Mouse (Mus musculus) forebrain, embryonic 12.5 days (tissue): ENCODE data around the gene Dhx57. TPM values are rescaled to one million over a fixed set of nuclear protein-coding genes. Genes with fewer than 3 reads are reported as not detected.
A peak's percentile ranks its signal among the peaks of the same experiment; 100 is the strongest.
"Not testable (repeated sequence)": the region's sequence is repeated elsewhere in the genome, so short reads cannot be mapped to it uniquely, and the experiment has no call there.

Experiments
- ATAC-seq: fragments of 200-750 bp; cut with Nextera tagmentation; 2 replicates; pipeline ENCODE4 v1.8.0; 2017; ENCODE audit warnings: moderate TSS enrichment; ENCODE audit not compliant: low FRiP score
- H3K27ac ChIP-seq: fragments of 300-500 bp; sonication (generic); 2 replicates; pipeline ENCODE4 v1.5.1; 2016; ENCODE audit warnings: mild to moderate bottlenecking
- H3K27me3 ChIP-seq: fragments of 300-500 bp; sonication (generic); 2 replicates; pipeline ENCODE4 v1.6.1; 2016; ENCODE audit warnings: mild to moderate bottlenecking
- H3K36me3 ChIP-seq: fragments of 300-500 bp; sonication (generic); replicated peaks from 2 replicates; pipeline ENCODE4 v1.6.1; 2016; ENCODE audit warnings: mild to moderate bottlenecking
- H3K4me1 ChIP-seq: fragments of 300-500 bp; sonication (generic); 2 replicates; pipeline ENCODE4 v1.6.1; 2016
- H3K4me2 ChIP-seq: fragments of 300-500 bp; sonication (generic); 2 replicates; pipeline ENCODE4 v1.6.1; 2016; ENCODE audit warnings: mild to moderate bottlenecking, moderate library complexity
- H3K4me3 ChIP-seq: fragments of 300-500 bp; sonication (generic); replicated peaks from 2 replicates; pipeline ENCODE4 v1.5.1; 2016; ENCODE audit warnings: mild to moderate bottlenecking
- H3K9ac ChIP-seq: fragments of 300-500 bp; sonication (generic); 2 replicates; pipeline ENCODE4 v1.6.1; 2016; ENCODE audit warnings: mild to moderate bottlenecking
- H3K9me3 ChIP-seq: fragments of 300-500 bp; sonication (generic); 2 replicates; pipeline ENCODE4 v1.6.1; 2016
- WGBS: fragments of 180-500 bp; shearing (Covaris S2); methylation state at CpG from one replicate; pipeline ENCODE4 v1.1.7; 2016; 5-methylcytosine and 5-hydroxymethylcytosine counted together
- polyA plus RNA-seq: library from polyadenylated mRNA; unstranded; fragments of >200 nt; fragmentation: Nextera tagmentation; extraction: Ambion mirVana; gene quantifications from 2 replicates; pipeline ENCODE4 v1.2.1, GENCODE M21; 2016

Gene Dhx57
- polyA plus RNA-seq, 1 experiment from 2014 or later, result 31.3 TPM

DNA sequence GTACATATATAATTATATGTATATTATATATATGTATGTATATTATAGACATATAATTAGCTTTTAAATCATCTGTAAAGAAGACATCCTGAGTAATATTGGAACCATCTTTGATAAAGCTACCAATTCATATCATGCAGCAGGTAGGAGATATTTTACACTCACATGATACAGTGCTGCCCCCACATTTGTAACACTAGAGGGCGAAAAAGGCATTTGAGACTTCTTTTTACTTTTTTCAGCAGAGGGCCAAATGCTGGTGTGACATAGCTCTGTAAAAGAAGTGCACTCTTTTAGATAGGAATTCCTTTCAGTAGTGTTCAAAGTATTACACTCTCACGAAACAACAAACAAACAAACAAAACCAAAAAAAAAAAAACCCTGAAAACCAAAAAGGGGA is 872 bp upstream of the Dhx57 start:
- no peaks in the 10 kb centered on the region for H3K36me3 ChIP-seq
- no peak overlapping the region for H3K27ac ChIP-seq
- no peak overlapping the region for H3K4me2 ChIP-seq
- H3K9ac ChIP-seq, result no peak overlapping the region
- 29% methylated on average over 2 of the region's 2 CpGs for WGBS
- H3K9me3 ChIP-seq, result no peaks in the 10 kb centered on the region
- H3K4me3 ChIP-seq, result no peak overlapping the region
- H3K27me3 ChIP-seq, result no peaks in the 10 kb centered on the region
- peaks cover 11% of the 10 kb centered on the region for H3K4me1 ChIP-seq
- 0 out of 2 replicates have a peak, but pooled peaks have one; percentile 12 for ATAC-seq

DNA sequence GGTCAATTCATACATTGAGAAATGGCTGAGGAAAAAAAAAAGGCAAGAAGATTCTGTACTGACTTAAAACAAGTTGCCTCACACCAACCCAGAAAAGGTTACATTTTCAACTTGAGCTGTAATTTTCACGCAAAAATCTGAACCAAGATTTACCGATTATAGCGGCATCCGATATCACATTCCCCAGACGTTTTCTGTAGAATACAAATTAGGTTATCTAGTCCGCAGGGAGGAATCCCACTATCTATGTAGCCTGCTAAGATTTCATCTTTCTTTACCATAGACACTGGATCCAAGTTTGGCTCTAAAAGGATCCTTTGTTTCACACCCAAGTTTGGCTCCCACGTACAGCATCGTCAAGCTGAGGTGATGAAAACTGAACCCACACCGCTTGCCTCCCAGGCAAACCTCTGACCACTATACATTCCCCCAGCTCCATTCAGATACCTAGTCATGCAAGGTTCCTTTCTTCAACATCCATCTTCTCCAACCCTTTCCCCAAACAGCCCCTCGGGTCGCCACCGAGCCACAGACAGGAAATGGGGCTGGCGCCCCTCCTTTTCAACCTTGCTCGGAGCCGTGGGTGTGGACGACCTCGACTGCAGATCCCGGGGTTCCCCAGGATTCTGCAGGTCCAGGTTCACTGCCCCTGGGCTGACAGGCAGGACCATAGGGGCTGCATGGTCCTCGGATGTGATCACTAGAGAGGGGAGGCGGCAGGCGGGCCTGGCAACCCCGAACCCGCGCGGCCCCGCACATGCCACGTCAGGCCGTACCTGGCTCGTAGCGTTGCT is 799 bp downstream of the Dhx57 start:
- Histone ChIP-seq H3K27me3 (no peaks in the 10 kb centered on the region), H3K9me3 (no peaks in the 10 kb centered on the region), H3K4me1 (peaks cover 11% of the 10 kb centered on the region), H3K9ac (peak overlapping the region; percentile 94), H3K4me2 (peak overlapping the region; percentile 63), H3K36me3 (no peaks in the 10 kb centered on the region), H3K4me3 (peak overlapping the region; percentile 94), H3K27ac (peak overlapping the region; percentile 89)
- 1% methylated on average over 30 of the region's 30 CpGs for WGBS
- peak; percentile 40; the same call in 1 of the 2 replicates for ATAC-seq

DNA sequence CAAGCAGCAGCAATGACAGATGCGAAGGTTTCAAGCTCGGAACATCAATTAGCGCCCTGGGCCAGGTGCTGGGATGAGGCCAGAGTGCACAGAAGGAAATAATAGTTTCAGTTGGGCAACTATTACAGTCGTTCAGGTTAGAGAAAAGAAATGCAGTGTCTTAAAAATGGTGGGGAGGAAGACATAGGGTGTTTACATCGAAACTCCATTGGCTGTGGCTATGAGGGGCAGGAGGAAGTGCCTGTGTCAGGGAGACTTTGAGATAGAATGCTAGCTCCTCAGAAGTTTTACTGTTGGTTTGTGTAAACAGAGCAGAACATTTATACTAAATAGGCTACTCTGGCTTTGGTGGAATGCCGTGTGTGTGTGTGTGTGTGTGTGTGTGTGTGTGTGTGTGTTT is 2.3 kb downstream of the Dhx57 start:
- Histone ChIP-seq H3K4me2 (no peak overlapping the region), H3K4me3 (no peak overlapping the region), H3K36me3 (no peaks in the 10 kb centered on the region), H3K27me3 (no peaks in the 10 kb centered on the region), H3K27ac (no peak overlapping the region), H3K9ac (no peak overlapping the region), H3K4me1 (peaks cover 11% of the 10 kb centered on the region), H3K9me3 (no peaks in the 10 kb centered on the region)
- ATAC-seq, result no peak
- 83% methylated on average over 6 of the region's 6 CpGs for WGBS

DNA sequence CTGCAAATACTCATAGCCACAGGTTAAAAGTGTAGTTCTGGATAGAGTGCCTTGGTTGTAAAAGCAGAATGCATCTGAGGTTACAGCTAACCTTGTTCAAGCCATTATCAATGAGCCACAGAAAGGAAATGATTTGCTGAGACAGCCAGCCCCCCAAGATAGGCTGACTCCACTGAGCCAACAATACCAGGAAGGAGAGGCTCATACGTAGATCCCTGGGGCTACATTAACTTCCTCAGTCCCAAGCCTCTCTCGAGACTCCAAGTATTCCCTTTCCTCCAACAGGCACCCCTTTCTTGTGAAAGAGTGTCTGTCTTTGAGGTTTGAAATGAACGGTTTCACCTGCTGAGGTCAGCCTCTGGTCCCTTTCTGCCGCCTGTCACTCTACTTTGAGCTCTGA is 5.8 kb downstream of the Dhx57 start:
- Histone ChIP-seq H3K27me3 (no peaks in the 10 kb centered on the region), H3K4me2 (no peak overlapping the region), H3K9me3 (no peaks in the 10 kb centered on the region), H3K4me3 (no peak overlapping the region), H3K4me1 (peaks cover 11% of the 10 kb centered on the region), H3K27ac (no peak overlapping the region), H3K36me3 (peaks cover 9% of the 10 kb centered on the region), H3K9ac (no peak overlapping the region)
- no peak for ATAC-seq
- WGBS, result 87% methylated on average over 4 of the region's 4 CpGs

GRCm38 (mm10) chr17:80279340-80280070 is 10.8 kb downstream of the Dhx57 start:
- H3K4me2 ChIP-seq, result no peak overlapping the region
- no peak for ATAC-seq
- H3K9ac ChIP-seq, result no peak overlapping the region
- H3K27ac ChIP-seq, result no peak overlapping the region
- 92% methylated on average over 8 of the region's 8 CpGs for WGBS
- H3K4me3 ChIP-seq, result no peak overlapping the region
- H3K27me3 ChIP-seq, result no peaks in the 10 kb centered on the region
- no peaks in the 10 kb centered on the region for H3K4me1 ChIP-seq
- peaks cover 48% of the 10 kb centered on the region for H3K36me3 ChIP-seq
- no peaks in the 10 kb centered on the region for H3K9me3 ChIP-seq

- H3K9me3 ChIP-seq, result no peaks in the 10 kb centered on the region
- H3K36me3 ChIP-seq, result peaks cover 56% of the 10 kb centered on the region
- no peaks in the 10 kb centered on the region for H3K27me3 ChIP-seq
- H3K9ac ChIP-seq, result no peak overlapping the region
- no peaks in the 10 kb centered on the region for H3K4me1 ChIP-seq
- no peak overlapping the region for H3K27ac ChIP-seq
- WGBS, result 88% methylated on average over 4 of the region's 4 CpGs
- H3K4me2 ChIP-seq, result no peak overlapping the region
- no peak overlapping the region for H3K4me3 ChIP-seq
- ATAC-seq, result no peak
Measured at GRCm38 (mm10) chr17:80278255-80278654, 12.0 kb downstream of the Dhx57 start.

- not testable (repeated sequence) for H3K4me1 ChIP-seq, ATAC-seq, H3K4me3 ChIP-seq, H3K27ac ChIP-seq, H3K4me2 ChIP-seq, H3K9me3 ChIP-seq, H3K27me3 ChIP-seq, H3K9ac ChIP-seq
- 94% methylated on average over 7 of the region's 7 CpGs for WGBS
- peaks cover 79% of the 10 kb centered on the region for H3K36me3 ChIP-seq
Measured at GRCm38 (mm10) chr17:80270622-80271021, 19.7 kb downstream of the Dhx57 start.

- Histone ChIP-seq H3K36me3 (peaks cover 84% of the 10 kb centered on the region), H3K4me1 (no peaks in the 10 kb centered on the region), H3K9me3 (no peaks in the 10 kb centered on the region), H3K27ac (no peak overlapping the region), H3K27me3 (no peaks in the 10 kb centered on the region), H3K4me2 (no peak overlapping the region), H3K9ac (no peak overlapping the region), H3K4me3 (no peak overlapping the region)
- WGBS, result 99% methylated on average over 3 of the region's 3 CpGs
- no peak for ATAC-seq
Measured at GRCm38 (mm10) chr17:80268151-80268550, 22.1 kb downstream of the Dhx57 start.

GRCm38 (mm10) chr17:80267065-80267464 is 23.2 kb downstream of the Dhx57 start:
- Histone ChIP-seq H3K4me3 (no peak overlapping the region), H3K9ac (no peak overlapping the region), H3K36me3 (peaks cover 81% of the 10 kb centered on the region), H3K4me2 (no peak overlapping the region), H3K27me3 (no peaks in the 10 kb centered on the region), H3K9me3 (no peaks in the 10 kb centered on the region), H3K4me1 (no peaks in the 10 kb centered on the region), H3K27ac (no peak overlapping the region)
- no peak for ATAC-seq
- 93% methylated on average over 4 of the region's 4 CpGs for WGBS

DNA sequence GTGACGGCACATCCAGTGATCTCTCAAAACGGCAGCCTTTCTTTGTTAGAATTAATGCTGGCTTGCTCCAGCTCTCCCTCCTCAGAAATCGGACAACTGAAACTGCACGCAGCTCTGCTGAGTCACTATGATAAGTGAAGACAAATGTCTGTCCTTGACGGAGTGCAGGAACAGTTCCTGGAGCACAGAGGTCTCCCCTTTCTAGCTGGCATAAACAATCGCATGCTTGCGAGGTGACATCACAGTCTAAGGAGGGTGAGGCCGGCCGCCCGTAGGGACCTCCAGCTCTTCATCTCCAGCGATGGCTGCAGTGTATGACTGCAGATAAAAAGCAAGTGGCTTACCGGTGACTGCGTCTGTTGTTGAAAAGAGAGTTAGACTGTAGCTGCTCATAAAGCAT is 35.1 kb downstream of the Dhx57 start:
- Histone ChIP-seq H3K36me3 (peaks cover 94% of the 10 kb centered on the region), H3K27me3 (no peaks in the 10 kb centered on the region), H3K9me3 (no peaks in the 10 kb centered on the region), H3K9ac (no peak overlapping the region), H3K27ac (no peak overlapping the region), H3K4me1 (no peaks in the 10 kb centered on the region), H3K4me2 (no peak overlapping the region), H3K4me3 (no peak overlapping the region)
- 63% methylated on average over 13 of the region's 13 CpGs for WGBS
- ATAC-seq, result 0 out of 2 replicates have a peak, but pooled peaks have one; percentile 39

DNA sequence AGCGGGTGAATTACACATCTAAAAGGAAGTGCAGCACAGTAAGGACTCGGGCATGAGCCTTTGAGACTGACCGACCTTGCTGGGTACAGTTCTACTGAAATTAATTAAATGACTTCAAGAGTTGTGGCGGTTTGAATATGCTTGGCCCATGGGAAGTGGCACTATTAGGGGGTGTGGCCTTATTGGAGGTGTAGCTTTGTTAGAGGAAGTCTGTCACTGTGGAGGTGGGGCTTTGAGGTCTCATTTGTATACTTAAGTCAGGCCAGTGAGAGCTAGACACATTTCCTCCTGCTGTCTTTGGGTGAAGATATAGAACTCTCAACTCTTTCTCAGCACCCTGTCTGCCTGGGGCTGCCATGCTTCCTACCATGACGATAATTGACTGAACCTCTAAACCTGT is 35.9 kb downstream of the Dhx57 start:
- Histone ChIP-seq H3K4me1 (no peaks in the 10 kb centered on the region), H3K9me3 (no peaks in the 10 kb centered on the region), H3K27ac (no peak overlapping the region), H3K9ac (no peak overlapping the region), H3K27me3 (no peaks in the 10 kb centered on the region), H3K4me3 (no peak overlapping the region), H3K4me2 (no peak overlapping the region), H3K36me3 (peaks cover 96% of the 10 kb centered on the region)
- no peak for ATAC-seq
- 96% methylated on average over 5 of the region's 5 CpGs for WGBS

- Histone ChIP-seq H3K36me3 (peaks cover 95% of the 10 kb centered on the region), H3K4me1 (no peaks in the 10 kb centered on the region)
Measured at GRCm38 (mm10) chr17:80252757-80253525, 37.3 kb downstream of the Dhx57 start.

More at GRCm38 (mm10) chr17:80252757-80253525, 37.3 kb downstream of the Dhx57 start:
- no peak overlapping the region for H3K4me2 ChIP-seq
- H3K9ac ChIP-seq, result no peak overlapping the region
- H3K27me3 ChIP-seq, result no peaks in the 10 kb centered on the region
- WGBS, result 84% methylated on average over 13 of the region's 13 CpGs
- no peak overlapping the region for H3K27ac ChIP-seq
- H3K9me3 ChIP-seq, result no peaks in the 10 kb centered on the region
- no peak for ATAC-seq
- no peak overlapping the region for H3K4me3 ChIP-seq
